Mouse (Mus musculus) megakaryocyte, embryonic 14.5 days (primary cell): ENCODE results near the gene Nr1h4.

ENCODE experiments used
- FLI1 ChIP-seq: IDR thresholded peaks from 2 replicates; pipeline ENCODE4 v1.6.1; 2012; ENCODE audit warnings: low read length, inconsistent platforms, mixed read lengths
- GATA1 ChIP-seq: IDR thresholded peaks from 3 replicates; pipeline ENCODE4 v1.6.1; 2012; ENCODE audit warnings: mixed read lengths, low read length, inconsistent platforms, borderline replicate concordance

DNA sequence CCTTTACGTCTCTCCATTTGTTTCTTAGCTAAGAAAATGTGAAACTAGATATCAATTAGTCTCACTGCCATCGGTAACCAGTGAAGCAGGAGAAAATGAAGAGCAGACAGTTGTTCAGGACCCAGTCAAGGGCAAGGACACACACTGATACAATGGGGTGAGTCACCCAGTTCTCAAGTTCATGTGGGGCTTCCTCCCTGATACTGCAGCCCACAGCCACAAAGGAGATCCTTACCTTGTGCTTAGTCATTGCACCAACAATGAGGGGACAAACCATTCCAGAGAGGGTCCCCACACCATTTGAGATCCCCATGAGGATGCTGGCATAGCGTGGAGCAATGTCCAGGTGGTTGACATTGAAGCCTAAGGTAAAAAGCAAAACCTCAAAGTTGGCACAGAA, 44.3 kb upstream of the Nr1h4 start:
- TF ChIP-seq GATA1 (no peak), FLI1 (no peak)
